Mouse (Mus musculus) liver, embryonic 16.5 days (tissue): ENCODE data around the gene Fyb. TPM values are rescaled to one million over a fixed set of nuclear protein-coding genes. Genes with fewer than 3 reads are reported as not detected.

Experiments
- ATAC-seq: fragments of 200-750 bp; cut with Nextera tagmentation; 2 replicates; pipeline ENCODE4 v1.8.0; 2017; ENCODE audit warnings: low read depth, mild to moderate bottlenecking, moderate number of reproducible peaks, moderate library complexity
- H3K27ac ChIP-seq: fragments of 300-500 bp; sonication (generic); 2 replicates; pipeline ENCODE4 v1.5.1; 2014; ENCODE audit warnings: mild to moderate bottlenecking, low read length
- H3K27me3 ChIP-seq: fragments of 300-500 bp; sonication (generic); 2 replicates; pipeline ENCODE4 v1.6.1; 2014; ENCODE audit warnings: low read depth, low read length, mixed read lengths; ENCODE audit not compliant: control insufficient read depth, insufficient read depth
- H3K36me3 ChIP-seq: fragments of 300-500 bp; sonication (generic); 2 replicates; pipeline ENCODE4 v1.6.1; 2014; ENCODE audit warnings: mild to moderate bottlenecking; ENCODE audit not compliant: control insufficient read depth, insufficient read depth
- H3K4me1 ChIP-seq: fragments of 300-500 bp; sonication (generic); 2 replicates; pipeline ENCODE4 v1.6.1; 2014; ENCODE audit warnings: low read depth, low read length, mixed read lengths; ENCODE audit not compliant: control insufficient read depth
- H3K4me2 ChIP-seq: fragments of 300-500 bp; sonication (generic); 2 replicates; pipeline ENCODE4 v1.6.1; 2014; ENCODE audit warnings: low read depth, low read length, mixed read lengths
- H3K4me3 ChIP-seq: fragments of 300-500 bp; sonication (generic); 2 replicates; pipeline ENCODE4 v1.5.1; 2014; ENCODE audit warnings: low read depth, mild to moderate bottlenecking, low read length
- H3K9ac ChIP-seq: fragments of 300-500 bp; sonication (generic); 2 replicates; pipeline ENCODE4 v1.6.1; 2014; ENCODE audit warnings: low read depth, low read length
- H3K9me3 ChIP-seq: fragments of 300-500 bp; sonication (generic); replicated peaks from 2 replicates; pipeline ENCODE4 v1.6.1; 2016; ENCODE audit warnings: low read length; ENCODE audit not compliant: control insufficient read depth
- WGBS: fragments of 180-500 bp; shearing (Covaris S2); extraction: QIAGEN DNeasy Blood & Tissue Kit; methylation state at CpG from one replicate; pipeline ENCODE4 v1.1.7; 2014; ENCODE audit not compliant: insufficient replicate concordance; 5-methylcytosine and 5-hydroxymethylcytosine counted together
- polyA plus RNA-seq: library from polyadenylated mRNA; unstranded; fragments of >200 nt; fragmentation: Nextera tagmentation; extraction: Ambion mirVana; gene quantifications from 2 replicates; pipeline ENCODE4 v1.2.1, GENCODE M21; 2015

The Fyb gene
- polyA plus RNA-seq, 1 experiment from 2014 or later: 21.9 TPM

- no peak overlapping the region for H3K27ac ChIP-seq
- no peak overlapping the region for H3K4me2 ChIP-seq
- no peak overlapping the region for H3K9ac ChIP-seq
- no peaks in the 10 kb centered on the region for H3K27me3 ChIP-seq
- H3K9me3 ChIP-seq: no peaks in the 10 kb centered on the region
- no peaks in the 10 kb centered on the region; the same call in 1 of the 2 replicates for H3K4me1 ChIP-seq
- ATAC-seq: no peak
- no peak overlapping the region for H3K4me3 ChIP-seq
- WGBS: 54% methylated on average over 5 of the region's 5 CpGs
- H3K36me3 ChIP-seq: no peaks in the 10 kb centered on the region
These were observed 45.3 kb downstream of the Fyb start for GRCm38 (mm10) chr15:6567993-6568392.

GRCm38 (mm10) chr15:6568605-6569004 lies 46.0 kb downstream of the Fyb start:
- Histone ChIP-seq H3K36me3 (no peaks in the 10 kb centered on the region), H3K4me2 (no peak overlapping the region), H3K27me3 (no peaks in the 10 kb centered on the region), H3K27ac (peak overlapping the region; percentile 65), H3K9me3 (no peaks in the 10 kb centered on the region), H3K4me1 (no peaks in the 10 kb centered on the region; the same call in 1 of the 2 replicates), H3K9ac (no peak overlapping the region), H3K4me3 (no peak overlapping the region)
- WGBS: 41% methylated on average over 3 of the region's 3 CpGs
- ATAC-seq: no peak

GRCm38 (mm10) chr15:6569074-6569473 lies 46.4 kb downstream of the Fyb start:
- peak overlapping the region; percentile 65 for H3K27ac ChIP-seq
- ATAC-seq: peak; percentile 40
- WGBS: 22% methylated on average over 5 of the region's 5 CpGs
- H3K9ac ChIP-seq: no peak overlapping the region
- H3K4me2 ChIP-seq: no peak overlapping the region
- H3K4me3 ChIP-seq: no peak overlapping the region
- no peaks in the 10 kb centered on the region; the same call in 1 of the 2 replicates for H3K4me1 ChIP-seq
- no peaks in the 10 kb centered on the region for H3K27me3 ChIP-seq
- H3K36me3 ChIP-seq: no peaks in the 10 kb centered on the region
- no peaks in the 10 kb centered on the region for H3K9me3 ChIP-seq

GRCm38 (mm10) chr15:6570164-6570861 lies 47.7 kb downstream of the Fyb start:
- Histone ChIP-seq H3K4me1 (no peaks in the 10 kb centered on the region; the same call in 1 of the 2 replicates), H3K27me3 (no peaks in the 10 kb centered on the region), H3K4me2 (no peak overlapping the region), H3K36me3 (no peaks in the 10 kb centered on the region), H3K27ac (no peak overlapping the region), H3K9ac (no peak overlapping the region), H3K4me3 (no peak overlapping the region; the same call in 1 of the 2 replicates), H3K9me3 (no peaks in the 10 kb centered on the region)
- 82% methylated on average over 2 of the region's 2 CpGs for WGBS
- ATAC-seq: no peak

GRCm38 (mm10) chr15:6570876-6571275 lies 48.2 kb downstream of the Fyb start:
- no peak for ATAC-seq
- H3K4me3 ChIP-seq: no peak overlapping the region
- H3K9ac ChIP-seq: no peak overlapping the region
- 6% methylated on average over 7 of the region's 7 CpGs for WGBS
- H3K27me3 ChIP-seq: no peaks in the 10 kb centered on the region
- H3K9me3 ChIP-seq: no peaks in the 10 kb centered on the region
- H3K27ac ChIP-seq: no peak overlapping the region
- H3K4me1 ChIP-seq: no peaks in the 10 kb centered on the region; the same call in 1 of the 2 replicates
- no peak overlapping the region for H3K4me2 ChIP-seq
- H3K36me3 ChIP-seq: no peaks in the 10 kb centered on the region

- H3K27ac ChIP-seq: no peak overlapping the region
- no peak overlapping the region for H3K9ac ChIP-seq
- H3K36me3 ChIP-seq: no peaks in the 10 kb centered on the region
- peaks cover 5% of the 10 kb centered on the region for H3K4me1 ChIP-seq
- 24% methylated on average over 5 of the region's 5 CpGs for WGBS
- no peak overlapping the region for H3K4me2 ChIP-seq
- no peak for ATAC-seq
- H3K27me3 ChIP-seq: no peaks in the 10 kb centered on the region
- no peaks in the 10 kb centered on the region for H3K9me3 ChIP-seq
- no peak overlapping the region for H3K4me3 ChIP-seq
These were observed 51.8 kb downstream of the Fyb start for GRCm38 (mm10) chr15:6574283-6574960.

- no peaks in the 10 kb centered on the region for H3K9me3 ChIP-seq
- no peaks in the 10 kb centered on the region for H3K27me3 ChIP-seq
- H3K27ac ChIP-seq: no peak overlapping the region
- peaks cover 7% of the 10 kb centered on the region for H3K4me1 ChIP-seq
- H3K9ac ChIP-seq: no peak overlapping the region
- no peak overlapping the region for H3K4me3 ChIP-seq
- H3K4me2 ChIP-seq: peak overlapping the region; percentile 12; the same call in 1 of the 2 replicates
- ATAC-seq: 0 out of 2 replicates have a peak, but pooled peaks have one; percentile 13
- 11% methylated on average over 9 of the region's 9 CpGs for WGBS
- H3K36me3 ChIP-seq: no peaks in the 10 kb centered on the region
These were observed 55.3 kb downstream of the Fyb start for GRCm38 (mm10) chr15:6577971-6578370.

- H3K4me2 ChIP-seq: peak overlapping the region; percentile 47
- 55% methylated on average over 2 of the region's 2 CpGs for WGBS
- no peak for ATAC-seq
These were observed 56.0 kb downstream of the Fyb start for GRCm38 (mm10) chr15:6578654-6579053.

GRCm38 (mm10) chr15:6579194-6579768 lies 56.6 kb downstream of the Fyb start:
- H3K36me3 ChIP-seq: no peaks in the 10 kb centered on the region
- peak overlapping the region; percentile 1; the same call in 1 of the 2 replicates for H3K9ac ChIP-seq
- no peaks in the 10 kb centered on the region for H3K9me3 ChIP-seq
- H3K4me3 ChIP-seq: peak overlapping the region; percentile 31
- H3K27ac ChIP-seq: peak overlapping the region; percentile 15; the same call in 1 of the 2 replicates
- peaks cover 7% of the 10 kb centered on the region for H3K4me1 ChIP-seq
- H3K4me2 ChIP-seq: peak overlapping the region; percentile 47
- no peak for ATAC-seq
- WGBS: 26% methylated on average over 15 of the region's 15 CpGs
- H3K27me3 ChIP-seq: no peaks in the 10 kb centered on the region

More at GRCm38 (mm10) chr15:6578654-6579053, 56.0 kb downstream of the Fyb start:
- H3K36me3 ChIP-seq: no peaks in the 10 kb centered on the region
- no peak overlapping the region for H3K9ac ChIP-seq
- H3K4me3 ChIP-seq: no peak overlapping the region
- H3K27me3 ChIP-seq: no peaks in the 10 kb centered on the region
- H3K4me1 ChIP-seq: peaks cover 7% of the 10 kb centered on the region
- no peaks in the 10 kb centered on the region for H3K9me3 ChIP-seq
- H3K27ac ChIP-seq: no peak overlapping the region
